Mouse (Mus musculus) limb, embryonic 14.5 days (tissue): ENCODE results near the gene Mettl11b. TPM values are rescaled to one million over a fixed set of nuclear protein-coding genes. Genes with fewer than 3 reads are reported as not detected.

Experiments used
- ATAC-seq: fragments of 200-750 bp; cut with Nextera tagmentation; 2 replicates; pipeline ENCODE4 v1.8.0; 2017; ENCODE audit warnings: low read depth, moderate number of reproducible peaks, moderate TSS enrichment; ENCODE audit not compliant: low FRiP score
- DNase-seq: peaks from one replicate; pipeline ENCODE4 v3.0.0-alpha.2; 2015; ENCODE audit warnings: low spot score
- H3K27ac ChIP-seq: fragments of 300-500 bp; sonication (generic); replicated peaks from 2 replicates; pipeline ENCODE4 v1.5.1; 2014; ENCODE audit warnings: low read depth, mild to moderate bottlenecking, low read length, moderate library complexity, mixed read lengths
- H3K27me3 ChIP-seq: fragments of 300-500 bp; sonication (generic); 2 replicates; pipeline ENCODE4 v1.6.1; 2014; ENCODE audit warnings: low read length, mixed read lengths; ENCODE audit not compliant: control insufficient read depth, insufficient read depth
- H3K36me3 ChIP-seq: fragments of 300-500 bp; sonication (generic); 2 replicates; pipeline ENCODE4 v1.6.1; 2014; ENCODE audit warnings: mild to moderate bottlenecking, low read length, moderate library complexity, mixed read lengths; ENCODE audit not compliant: control insufficient read depth, insufficient read depth
- H3K4me1 ChIP-seq: fragments of 300-500 bp; sonication (generic); 2 replicates; pipeline ENCODE4 v1.6.1; 2014; ENCODE audit warnings: antibody characterized with exemption, low read length, mixed read lengths; ENCODE audit not compliant: control insufficient read depth, insufficient read depth
- H3K4me2 ChIP-seq: fragments of 300-500 bp; sonication (generic); replicated peaks from 2 replicates; pipeline ENCODE4 v1.6.1; 2014; ENCODE audit warnings: low read depth, mild to moderate bottlenecking, low read length, moderate library complexity; ENCODE audit not compliant: severe bottlenecking
- H3K4me3 ChIP-seq: fragments of 300-500 bp; sonication (generic); replicated peaks from 2 replicates; pipeline ENCODE4 v1.5.1; 2014; ENCODE audit warnings: low read length
- H3K9ac ChIP-seq: fragments of 300-500 bp; sonication (generic); 2 replicates; pipeline ENCODE4 v1.6.1; 2014; ENCODE audit warnings: mild to moderate bottlenecking, low read depth, low read length, moderate library complexity; ENCODE audit not compliant: severe bottlenecking
- H3K9me3 ChIP-seq: fragments of 300-500 bp; sonication (generic); 2 replicates; pipeline ENCODE4 v1.6.1; 2016; ENCODE audit warnings: low read length; ENCODE audit not compliant: control insufficient read depth
- POLR2A ChIP-seq: fragments of 200-500 bp; IDR thresholded peaks from 2 replicates; pipeline ENCODE4 v1.8.0; 2012; ENCODE audit warnings: inconsistent platforms, mild to moderate bottlenecking, moderate library complexity, borderline replicate concordance; ENCODE audit not compliant: insufficient read depth, insufficient read length; ENCODE audit errors: extremely low read depth
- WGBS: fragments of 180-500 bp; shearing (Covaris S2); extraction: QIAGEN DNeasy Blood & Tissue Kit; methylation state at CpG from one replicate; pipeline ENCODE4 v1.1.7; 2014; 5-methylcytosine and 5-hydroxymethylcytosine counted together
- polyA plus RNA-seq, 2 experiments: library from polyadenylated mRNA; depleted of rRNA in 1 of 2; stranded (reverse) in 1 of 2; unstranded in 1 of 2; fragments of >200 nt; fragmentation: Nextera tagmentation in 1 of 2; extraction: Ambion mirVana in 1 of 2; gene quantifications; 2 replicates each; pipeline versions ENCODE4 v1.2.1 to v1.2.3; 2012 to 2014

Mettl11b gene
- polyA plus RNA-seq, 2 experiments, result 0.17 to 0.23 TPM

GRCm38 (mm10) chr1:163669936-163670335, 55.1 kb downstream of the Mettl11b start:
- no peak overlapping the region for H3K9ac ChIP-seq
- WGBS, result 53% methylated on average over 4 of the region's 4 CpGs
- no peaks in the 10 kb centered on the region for H3K36me3 ChIP-seq
- peak; percentile 31 for DNase-seq
- TF ChIP-seq POLR2A, result no peak
- H3K4me1 ChIP-seq, result peaks cover 14% of the 10 kb centered on the region
- H3K27ac ChIP-seq, result peak overlapping the region; percentile 52
- H3K27me3 ChIP-seq, result no peaks in the 10 kb centered on the region
- H3K4me3 ChIP-seq, result no peak overlapping the region
- H3K9me3 ChIP-seq, result no peaks in the 10 kb centered on the region
- H3K4me2 ChIP-seq, result no peak overlapping the region
- ATAC-seq, result peak; percentile 77

GRCm38 (mm10) chr1:163662416-163662815, 62.6 kb downstream of the Mettl11b start:
- H3K4me1 ChIP-seq, result peaks cover 4% of the 10 kb centered on the region; the same call in 1 of the 2 replicates
- no peak overlapping the region for H3K27ac ChIP-seq
- ATAC-seq (no peak), DNase-seq (no peak)
- no peak for TF ChIP-seq POLR2A
- H3K27me3 ChIP-seq, result no peaks in the 10 kb centered on the region
- H3K4me3 ChIP-seq, result no peak overlapping the region
- no peak overlapping the region for H3K9ac ChIP-seq
- H3K4me2 ChIP-seq, result no peak overlapping the region
- 91% methylated on average over 1 of the region's 1 CpGs for WGBS
- no peaks in the 10 kb centered on the region for H3K9me3 ChIP-seq
- no peaks in the 10 kb centered on the region for H3K36me3 ChIP-seq

GRCm38 (mm10) chr1:163658535-163658928, 66.5 kb downstream of the Mettl11b start:
- DNase-seq (no peak), ATAC-seq (peak; percentile 43; the same call in 1 of the 2 replicates)
- Histone ChIP-seq H3K27ac (no peak overlapping the region), H3K4me2 (no peak overlapping the region), H3K9me3 (no peaks in the 10 kb centered on the region), H3K4me3 (no peak overlapping the region), H3K27me3 (no peaks in the 10 kb centered on the region), H3K36me3 (no peaks in the 10 kb centered on the region), H3K9ac (no peak overlapping the region), H3K4me1 (peaks cover 11% of the 10 kb centered on the region; the same call in 1 of the 2 replicates)
- TF ChIP-seq POLR2A, result no peak

GRCm38 (mm10) chr1:163657766-163658534, 67.1 kb downstream of the Mettl11b start:
- Histone ChIP-seq H3K27ac (no peak overlapping the region), H3K36me3 (no peaks in the 10 kb centered on the region), H3K4me1 (peaks cover 11% of the 10 kb centered on the region; the same call in 1 of the 2 replicates), H3K4me3 (no peak overlapping the region), H3K27me3 (no peaks in the 10 kb centered on the region), H3K9me3 (no peaks in the 10 kb centered on the region), H3K9ac (no peak overlapping the region), H3K4me2 (0 out of 2 replicates have a peak overlapping the region, but pooled peaks have one; percentile 9)
- peak; percentile 84 for ATAC-seq
- TF ChIP-seq POLR2A, result no peak
- peak; percentile 72 for DNase-seq
- 12% methylated on average over 7 of the region's 7 CpGs for WGBS

- Histone ChIP-seq H3K27ac (no peak overlapping the region), H3K4me3 (no peak overlapping the region), H3K36me3 (no peaks in the 10 kb centered on the region), H3K4me2 (no peak overlapping the region), H3K9me3 (no peaks in the 10 kb centered on the region), H3K27me3 (no peaks in the 10 kb centered on the region), H3K9ac (no peak overlapping the region), H3K4me1 (peaks cover 11% of the 10 kb centered on the region; the same call in 1 of the 2 replicates)
- no peak for TF ChIP-seq POLR2A
- WGBS, result 53% methylated on average over 2 of the region's 2 CpGs
- no peak for ATAC-seq
- DNase-seq, result no peak
Observed at GRCm38 (mm10) chr1:163657056-163657455, 68.0 kb downstream of the Mettl11b start.
